ENCODE assay signal across 8 mouse cellular contexts in genomic region chr12:105563726-105564275, GRCm38 (mm10). TPM values are rescaled to one million over a fixed set of nuclear protein-coding genes. Genes with fewer than 3 reads are reported as not detected.
DNase-seq lines count a peak whose midpoint lies in the region; ATAC-seq lines count a peak whose summit lies in the region.

No protein-coding gene starts in this region.

- 8% methylated on average over 25 of the region's 25 CpGs for WGBS in kidney, embryonic 16.5 days
- 8% methylated on average over 25 of the region's 25 CpGs for WGBS in embryonic facial prominence, embryonic 11.5 days
- 12% methylated on average over 25 of the region's 25 CpGs for WGBS in intestine, embryonic 16.5 days
- 8% methylated on average over 25 of the region's 25 CpGs for WGBS in neural tube, embryonic 12.5 days

- H3K27me3 ChIP-seq in kidney, embryonic 16.5 days (ENCODE audit: insufficient read depth, low read length) = peaks cover 32% of the 10 kb centered on the region
- peaks cover 2% of the 10 kb centered on the region; the same call in 1 of the 2 replicates for H3K27me3 ChIP-seq in embryonic facial prominence, embryonic 11.5 days (ENCODE audit: control insufficient read depth, insufficient read depth, low read length)
- H3K27me3 ChIP-seq in intestine, embryonic 16.5 days (replicated peaks; ENCODE audit: control insufficient read depth, insufficient read depth, low read length) = peaks cover 16% of the 10 kb centered on the region; the same call in 1 of the 2 replicates
- H3K27me3 ChIP-seq in neural tube, embryonic 12.5 days (replicated peaks) = peaks cover 38% of the 10 kb centered on the region

- peak overlapping the region; percentile 59 for H3K4me2 ChIP-seq in kidney, embryonic 16.5 days (replicated peaks; ENCODE audit: low read depth, low read length)
- peak overlapping the region; percentile 16; the same call in 1 of the 2 replicates for H3K4me2 ChIP-seq in embryonic facial prominence, embryonic 11.5 days (ENCODE audit: low read depth, low read length)
- H3K4me2 ChIP-seq in intestine, embryonic 16.5 days (ENCODE audit: low read depth, low read length) = peak overlapping the region; percentile 48
- peak overlapping the region; percentile 66 for H3K4me2 ChIP-seq in neural tube, embryonic 12.5 days (replicated peaks)

- no peak for ATAC-seq in kidney, embryonic 16.5 days (ENCODE audit: low FRiP score, low TSS enrichment)
- no peak for ATAC-seq in embryonic facial prominence, embryonic 11.5 days (replicated peaks; ENCODE audit: insufficient number of reproducible peaks, low FRiP score, low TSS enrichment, low read depth)
- no peak; the same call in 1 of the 2 replicates for ATAC-seq in intestine, embryonic 16.5 days
- ATAC-seq in neural tube, embryonic 12.5 days (ENCODE audit: low FRiP score, low read depth) = no peak

- intact Hi-C loops in gastrocnemius, postnatal 14 days (cut with DNase I; ENCODE audit: low total_unique reads) = no loop called here

- H3K9ac ChIP-seq in kidney, embryonic 16.5 days (replicated peaks; ENCODE audit: low read length) = no peak overlapping the region
- no peak overlapping the region; the same call in 1 of the 2 replicates for H3K9ac ChIP-seq in embryonic facial prominence, embryonic 11.5 days (replicated peaks; ENCODE audit: low read length)
- peak overlapping the region; percentile 60 for H3K9ac ChIP-seq in intestine, embryonic 16.5 days (ENCODE audit: low read depth, low read length)
- no peak overlapping the region; the same call in 1 of the 2 replicates for H3K9ac ChIP-seq in neural tube, embryonic 12.5 days

- peaks cover 10% of the 10 kb centered on the region; the same call in 1 of the 2 replicates for H3K9me3 ChIP-seq in kidney, embryonic 16.5 days (ENCODE audit: low read length)
- H3K9me3 ChIP-seq in embryonic facial prominence, embryonic 11.5 days (replicated peaks; ENCODE audit: control insufficient read depth, low read length) = no peaks in the 10 kb centered on the region
- H3K9me3 ChIP-seq in intestine, embryonic 16.5 days (ENCODE audit: control insufficient read depth, low read length) = 0 out of 2 replicates have a peak, but pooled peaks cover 3% of the 10 kb centered on the region
- no peaks in the 10 kb centered on the region for H3K9me3 ChIP-seq in neural tube, embryonic 12.5 days

- H3K36me3 ChIP-seq in kidney, embryonic 16.5 days (ENCODE audit: insufficient read depth, low read length) = no peaks in the 10 kb centered on the region
- H3K36me3 ChIP-seq in embryonic facial prominence, embryonic 11.5 days (replicated peaks; ENCODE audit: control insufficient read depth, insufficient read depth, low read depth, low read length) = no peaks in the 10 kb centered on the region
- no peaks in the 10 kb centered on the region for H3K36me3 ChIP-seq in intestine, embryonic 16.5 days (ENCODE audit: control insufficient read depth, insufficient read depth, low read length)
- no peaks in the 10 kb centered on the region for H3K36me3 ChIP-seq in neural tube, embryonic 12.5 days

- DNase-seq in kidney, adult 11 months = no peak
- no peak for DNase-seq in embryonic facial prominence, embryonic 11.5 days (ENCODE audit: low spot score)
- no peak for DNase-seq in right cerebral cortex, postnatal 14 days
- DNase-seq in thymus, postnatal 25 days = no peak
- no peak for DNase-seq in gastrocnemius, postnatal 14 days

- H3K4me3 ChIP-seq in kidney, embryonic 16.5 days (ENCODE audit: low read length) = peak overlapping the region; percentile 34
- H3K4me3 ChIP-seq in embryonic facial prominence, embryonic 11.5 days (ENCODE audit: low read depth, low read length) = peak overlapping the region; percentile 17
- peak overlapping the region; percentile 40 for H3K4me3 ChIP-seq in intestine, embryonic 16.5 days (ENCODE audit: low read length)
- peak overlapping the region; percentile 29 for H3K4me3 ChIP-seq in neural tube, embryonic 12.5 days

- peaks cover 9% of the 10 kb centered on the region for H3K4me1 ChIP-seq in kidney, embryonic 16.5 days (ENCODE audit: insufficient read depth, low read length)
- no peaks in the 10 kb centered on the region for H3K4me1 ChIP-seq in embryonic facial prominence, embryonic 11.5 days (ENCODE audit: control insufficient read depth, insufficient read depth, low read length)
- H3K4me1 ChIP-seq in intestine, embryonic 16.5 days (ENCODE audit: control insufficient read depth, insufficient read depth, low read length) = peaks cover 28% of the 10 kb centered on the region
- peaks cover 17% of the 10 kb centered on the region for H3K4me1 ChIP-seq in neural tube, embryonic 12.5 days

- no peak overlapping the region for H3K27ac ChIP-seq in kidney, embryonic 16.5 days (ENCODE audit: low read length)
- H3K27ac ChIP-seq in embryonic facial prominence, embryonic 11.5 days (replicated peaks; ENCODE audit: low read depth, low read length) = no peak overlapping the region
- no peak overlapping the region for H3K27ac ChIP-seq in intestine, embryonic 16.5 days (ENCODE audit: low read length)
- H3K27ac ChIP-seq in neural tube, embryonic 12.5 days = no peak overlapping the region

RNA-seq across cellular contexts. Expression of gene Bdkrb2, which starts 0.8 kb away (rescaled TPM):
- polyA plus RNA-seq in kidney, embryonic 16.5 days (2015; fragmentation: Nextera tagmentation; extraction: Ambion mirVana) = 1.7 and 1.9 TPM in 2 replicates
- polyA plus RNA-seq in embryonic facial prominence, embryonic 11.5 days (2014; fragmentation: Nextera tagmentation; extraction: Ambion mirVana) = 0.17 and 0.21 TPM in 2 replicates
- 5.3 and 5.8 TPM in 2 replicates for polyA plus RNA-seq in intestine, embryonic 16.5 days (2015; fragmentation: Nextera tagmentation; extraction: Ambion mirVana)
- polyA plus RNA-seq in neural tube, embryonic 12.5 days (2016; fragmentation: Nextera tagmentation; extraction: Ambion mirVana) = 2.0 and 2.7 TPM in 2 replicates
- total RNA-seq in gastrocnemius, postnatal 14 days (2021) = 1 to 10 TPM in 1 of 2 experiments, under 1 TPM in 1; 0.82 to 1.8 TPM

RNA-seq across cellular contexts. Expression of gene Bdkrb1, which starts 39.1 kb away (rescaled TPM):
- not detected in 2 replicates for polyA plus RNA-seq in kidney, embryonic 16.5 days (2015; fragmentation: Nextera tagmentation; extraction: Ambion mirVana)
- 0.17 TPM in 1 of 2 replicates, not detected in the other for polyA plus RNA-seq in embryonic facial prominence, embryonic 11.5 days (2014; fragmentation: Nextera tagmentation; extraction: Ambion mirVana)
- polyA plus RNA-seq in intestine, embryonic 16.5 days (2015; fragmentation: Nextera tagmentation; extraction: Ambion mirVana) = 0.22 and 0.43 TPM in 2 replicates
- not detected in 2 replicates for polyA plus RNA-seq in neural tube, embryonic 12.5 days (2016; fragmentation: Nextera tagmentation; extraction: Ambion mirVana)
- not detected for total RNA-seq in gastrocnemius, postnatal 14 days (2021)

Comparison
In these comparisons a context has a peak if more than half of its experiments do, and no peak if none do; other contexts are left out.
1. H3K4me2 ChIP-seq: peak in every context shown above with its lines; median percentile 66 in neural tube, embryonic 12.5 days; 59 in kidney, embryonic 16.5 days; 48 in intestine, embryonic 16.5 days; 16 in embryonic facial prominence, embryonic 11.5 days.